Mouse (Mus musculus) midbrain, postnatal 0 days (tissue): Measurements from ENCODE around the gene Pde11a. TPM values are rescaled to one million over a fixed set of nuclear protein-coding genes. Genes with fewer than 3 reads are reported as not detected.

Experiments used
- ATAC-seq: fragments of 200-750 bp; cut with Nextera tagmentation; 2 replicates; pipeline ENCODE4 v1.8.0; 2017; ENCODE audit warnings: moderate number of reproducible peaks, mild to moderate bottlenecking, moderate TSS enrichment, moderate library complexity; ENCODE audit not compliant: low FRiP score
- DNase-seq: peaks from one replicate; pipeline ENCODE4 v3.0.0-alpha.2; 2015; ENCODE audit warnings: low spot score
- H3K27ac ChIP-seq: fragments of 300-500 bp; sonication (generic); 2 replicates; pipeline ENCODE4 v1.5.1; 2014; ENCODE audit warnings: low read depth, mild to moderate bottlenecking, low read length, mixed read lengths
- H3K27me3 ChIP-seq: fragments of 300-500 bp; sonication (generic); 2 replicates; pipeline ENCODE4 v1.6.1; 2014; ENCODE audit warnings: low read length, control low read depth, mixed read lengths; ENCODE audit not compliant: insufficient read depth
- H3K36me3 ChIP-seq: fragments of 300-500 bp; sonication (generic); 2 replicates; pipeline ENCODE4 v1.6.1; 2014; ENCODE audit warnings: low read length, control low read depth, mixed read lengths; ENCODE audit not compliant: insufficient read depth
- H3K4me1 ChIP-seq: fragments of 300-500 bp; sonication (generic); 2 replicates; pipeline ENCODE4 v1.6.1; 2014; ENCODE audit warnings: mild to moderate bottlenecking, control low read depth, antibody characterized with exemption, low read length, mixed read lengths; ENCODE audit not compliant: insufficient read depth
- H3K4me2 ChIP-seq: fragments of 300-500 bp; sonication (generic); 2 replicates; pipeline ENCODE4 v1.6.1; 2014; ENCODE audit warnings: low read depth, mild to moderate bottlenecking, low read length, mixed read lengths; ENCODE audit not compliant: poor library complexity, severe bottlenecking
- H3K4me3 ChIP-seq: fragments of 300-500 bp; sonication (generic); 2 replicates; pipeline ENCODE4 v1.5.1; 2014; ENCODE audit warnings: low read depth, mild to moderate bottlenecking, low read length, moderate library complexity
- H3K9ac ChIP-seq: fragments of 300-500 bp; sonication (generic); replicated peaks from 2 replicates; pipeline ENCODE4 v1.6.1; 2014; ENCODE audit warnings: mild to moderate bottlenecking, low read length, moderate library complexity, mixed read lengths; ENCODE audit not compliant: poor library complexity, severe bottlenecking
- H3K9me3 ChIP-seq: fragments of 300-500 bp; sonication (generic); 2 replicates; pipeline ENCODE4 v1.6.1; 2016; ENCODE audit warnings: low read length, control low read depth
- CTCF ChIP-seq: IDR thresholded peaks from 2 replicates; pipeline ENCODE4 v1.5.1; 2016; ENCODE audit warnings: antibody characterized with exemption, mild to moderate bottlenecking
- WGBS: fragments of 180-500 bp; shearing (Covaris S2); extraction: QIAGEN DNeasy Blood & Tissue Kit; methylation state at CpG from one replicate; pipeline ENCODE4 v1.1.7; 2014; 5-methylcytosine and 5-hydroxymethylcytosine counted together
- microRNA-seq: library from miRNA; unstranded; fragments of <30 nt; microRNA quantifications from one replicate; pipeline ENCODE4, GENCODE M21; 2016; ENCODE audit warnings: borderline number of aligned reads
- polyA plus RNA-seq: library from polyadenylated mRNA; unstranded; fragments of >200 nt; fragmentation: Nextera tagmentation; extraction: Ambion mirVana; gene quantifications from 2 replicates; pipeline ENCODE4 v1.2.1, GENCODE M21; 2015
- total RNA-seq: library from RNA; depleted of rRNA; stranded (reverse); fragments of >200 nt; gene quantifications from 2 replicates; pipeline ENCODE4 v1.2.3, GENCODE M21; 2014; rRNA removed

Gene Pde11a
- total and polyA plus RNA-seq, 2 experiments from 2014 or later: 0.94 to 1.1 TPM

DNA sequence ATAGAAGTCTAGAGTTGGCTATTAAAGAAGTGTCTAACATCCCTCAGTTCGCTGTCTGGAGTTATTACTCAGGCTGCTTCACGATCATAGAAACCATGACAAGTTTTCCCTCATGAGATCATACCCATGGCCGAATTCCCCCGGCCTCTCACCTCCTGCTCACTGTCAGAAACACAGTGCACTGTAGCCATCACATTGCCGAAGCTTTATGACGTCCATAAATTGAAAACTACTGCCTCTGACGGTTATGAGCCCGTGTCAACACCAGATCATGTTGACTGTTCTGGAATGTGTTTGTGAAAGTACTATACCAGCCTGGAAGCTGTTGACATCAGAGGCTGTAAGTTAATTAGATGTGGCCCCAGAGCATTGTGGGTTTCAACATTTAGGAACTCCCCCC is 387.9 kb downstream of the Pde11a start:
- Histone ChIP-seq H3K4me2 (no peak overlapping the region), H3K4me3 (no peak overlapping the region), H3K27me3 (no peaks in the 10 kb centered on the region), H3K4me1 (no peaks in the 10 kb centered on the region), H3K27ac (no peak overlapping the region), H3K36me3 (no peaks in the 10 kb centered on the region), H3K9ac (no peak overlapping the region), H3K9me3 (no peaks in the 10 kb centered on the region)
- DNase-seq (no peak), ATAC-seq (no peak)
- WGBS: 91% methylated on average over 8 of the region's 8 CpGs
- no peak for TF ChIP-seq CTCF

Small RNA genes within 50 kb of the gene (microRNA-seq; reads per million reads assigned to microRNA genes)
- gene Gm44337: not detected

Other genes with a start within 250 kb of the Pde11a start
- not detected in 2 replicates for gene Cyct, start 21.7 kb upstream of the Pde11a start, total RNA-seq
- 0.25 and 0.82 TPM in 2 replicates for gene Cyct, start 21.7 kb upstream of the Pde11a start, polyA plus RNA-seq
- 31.3 and 37.5 TPM in 2 replicates for gene Rbm45, start 31.2 kb upstream of the Pde11a start, total RNA-seq
- 17.5 and 17.9 TPM in 2 replicates for gene Rbm45, start 31.2 kb upstream of the Pde11a start, polyA plus RNA-seq
- gene Osbpl6, start 67.7 kb upstream of the Pde11a start, total RNA-seq: 17.0 and 20.4 TPM in 2 replicates
- gene Osbpl6, start 67.7 kb upstream of the Pde11a start, polyA plus RNA-seq: 22.2 and 26.7 TPM in 2 replicates